31 mouse cellular contexts compared by ENCODE assay signal in the genomic region with DNA sequence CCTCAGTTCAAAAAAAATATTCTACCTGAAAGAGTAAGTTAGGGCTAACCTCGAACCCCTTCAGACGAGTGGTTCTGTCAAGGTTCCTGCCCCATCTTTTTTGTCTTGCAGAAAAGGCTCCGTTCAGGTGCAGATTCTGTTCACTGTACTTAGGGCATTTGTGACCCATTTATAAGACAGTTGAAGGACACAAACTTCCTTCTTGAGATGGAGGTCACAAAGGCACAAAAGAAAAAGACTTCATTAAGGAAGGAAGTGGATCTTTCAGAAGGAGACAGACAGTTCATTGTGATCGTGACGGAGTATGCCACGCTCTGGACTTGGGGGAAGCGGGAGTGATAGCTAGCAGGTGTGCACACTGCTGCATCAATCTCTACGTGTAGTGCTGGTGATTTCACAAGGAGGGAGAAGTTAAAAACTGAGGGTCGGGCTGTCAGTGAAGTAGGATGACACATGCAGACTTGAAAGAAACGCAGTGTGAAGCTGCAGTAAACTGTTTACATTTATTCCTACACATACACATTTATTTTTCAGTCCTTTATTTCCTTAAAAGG. TPM values are rescaled to one million over a fixed set of nuclear protein-coding genes. Genes with fewer than 3 reads are reported as not detected.
DNase-seq lines count a peak whose midpoint lies in the region; ATAC-seq and TF ChIP-seq lines count a peak whose summit lies in the region.
"Had no signal": no experiment of that assay in that cellular context is flagged by ENCODE, and none has a peak within 500 bp of the region (broad histone marks: within the 10 kb centered on the region; RNA-seq: fewer than 3 reads in every experiment).

No protein-coding gene starts in this region.

- intact Hi-C loops in heart, postnatal 36 days (cut with DNase I): loop anchor here (10.0 kb wide), 1 partner anchor 267 kb away; no protein-coding TSS in a partner anchor

- 0 out of 2 replicates have a peak overlapping the region, but pooled peaks have one; percentile 12 for H3K4me3 ChIP-seq in heart, embryonic 16.5 days (ENCODE audit: low read length)
- H3K4me3 ChIP-seq in lung, postnatal 0 days (ENCODE audit: low read depth, low read length): no peak overlapping the region
- no peak overlapping the region for H3K4me3 ChIP-seq in neural tube, embryonic 15.5 days (replicated peaks)
- H3K4me3 ChIP-seq: embryonic facial prominence, embryonic 15.5 days; heart, embryonic 12.5 days; hindbrain, embryonic 12.5 days; limb, embryonic 12.5 days; liver, embryonic 12.5 days; midbrain, embryonic 10.5 days; myocyte; neural tube, embryonic 13.5 days had no signal

- TF ChIP-seq CTCF in lung, postnatal 0 days (IDR thresholded peaks at IDR 0.05): no peak

- no peak for TF ChIP-seq EP300 in lung, postnatal 0 days (IDR thresholded peaks at IDR 0.05)

- H3K27me3 ChIP-seq in heart, embryonic 16.5 days (ENCODE audit: control insufficient read depth, insufficient read depth, low read length): no peaks in the 10 kb centered on the region
- H3K27me3 ChIP-seq in lung, postnatal 0 days (replicated peaks; ENCODE audit: insufficient read depth, low read length): no peaks in the 10 kb centered on the region
- no peaks in the 10 kb centered on the region for H3K27me3 ChIP-seq in neural tube, embryonic 15.5 days (replicated peaks)
- H3K27me3 ChIP-seq: embryonic facial prominence, embryonic 15.5 days; heart, embryonic 12.5 days; hindbrain, embryonic 12.5 days; limb, embryonic 12.5 days; liver, embryonic 12.5 days; neural tube, embryonic 13.5 days; Patski had no signal

- WGBS in heart, embryonic 16.5 days: 48% methylated on average over 10 of the region's 10 CpGs
- WGBS in lung, postnatal 0 days: 28% methylated on average over 10 of the region's 10 CpGs
- 61% methylated on average over 10 of the region's 10 CpGs for WGBS in neural tube, embryonic 15.5 days

- H3K36me3 ChIP-seq in heart, embryonic 16.5 days (ENCODE audit: control insufficient read depth, insufficient read depth): no peaks in the 10 kb centered on the region
- no peaks in the 10 kb centered on the region for H3K36me3 ChIP-seq in lung, postnatal 0 days (ENCODE audit: insufficient read depth, low read length)
- peaks cover 11% of the 10 kb centered on the region for H3K36me3 ChIP-seq in neural tube, embryonic 15.5 days
- H3K36me3 ChIP-seq: embryonic facial prominence, embryonic 15.5 days; G1E; heart, embryonic 12.5 days; limb, embryonic 12.5 days; liver, embryonic 12.5 days; midbrain, embryonic 10.5 days had no signal

- H3K4me2 ChIP-seq in heart, embryonic 16.5 days (ENCODE audit: low read depth, low read length): 0 out of 2 replicates have a peak overlapping the region, but pooled peaks have one; percentile 3
- peak overlapping the region; percentile 27 for H3K4me2 ChIP-seq in lung, postnatal 0 days (replicated peaks; ENCODE audit: low read depth, low read length)
- H3K4me2 ChIP-seq in neural tube, embryonic 15.5 days: no peak overlapping the region
- H3K4me2 ChIP-seq: embryonic facial prominence, embryonic 15.5 days; heart, embryonic 12.5 days; hindbrain, embryonic 12.5 days; limb, embryonic 12.5 days; liver, embryonic 12.5 days; neural tube, embryonic 13.5 days had no signal

- H3K9me3 ChIP-seq in heart, embryonic 16.5 days (replicated peaks; ENCODE audit: control insufficient read depth, low read length): no peaks in the 10 kb centered on the region
- H3K9me3 ChIP-seq in lung, postnatal 0 days (ENCODE audit: low read length): no peaks in the 10 kb centered on the region
- H3K9me3 ChIP-seq in neural tube, embryonic 15.5 days (replicated peaks): no peaks in the 10 kb centered on the region
- H3K9me3 ChIP-seq: embryonic facial prominence, embryonic 15.5 days; G1E; hindbrain, embryonic 12.5 days; liver, embryonic 12.5 days; midbrain, embryonic 10.5 days; neural tube, embryonic 13.5 days had no signal

- no peak overlapping the region for H3K27ac ChIP-seq in heart, embryonic 16.5 days (ENCODE audit: low read length)
- H3K27ac ChIP-seq in lung, postnatal 0 days (ENCODE audit: low read length): no peak overlapping the region
- no peak overlapping the region for H3K27ac ChIP-seq in neural tube, embryonic 15.5 days (replicated peaks)
- H3K27ac ChIP-seq: embryonic facial prominence, embryonic 15.5 days; hindbrain, embryonic 12.5 days; limb, embryonic 12.5 days; liver, embryonic 12.5 days; midbrain, embryonic 10.5 days; neural tube, embryonic 13.5 days had no signal

- ATAC-seq in heart, embryonic 16.5 days (replicated peaks; ENCODE audit: extremely low read depth, insufficient read depth, low FRiP score): no peak
- ATAC-seq in lung, postnatal 0 days: no peak
- peak; percentile 60 for ATAC-seq in megakaryocyte progenitor cell, adult 5-6 weeks (replicated peaks; ENCODE audit: poor library complexity)
- ATAC-seq in neural tube, embryonic 15.5 days (ENCODE audit: low FRiP score): no peak
- ATAC-seq: activated CD4-positive, CD25-positive, alpha-beta regulatory T cell, adult 4 months; CD4-positive, CD25-positive, alpha-beta regulatory T cell, adult 4 months; forebrain, embryonic 16.5 days; liver, embryonic 12.5 days; midbrain, embryonic 16.5 days; Patski had no signal

- H3K9ac ChIP-seq in heart, embryonic 16.5 days (ENCODE audit: low read length): no peak overlapping the region
- no peak overlapping the region for H3K9ac ChIP-seq in lung, postnatal 0 days (replicated peaks; ENCODE audit: low read depth)
- no peak overlapping the region for H3K9ac ChIP-seq in neural tube, embryonic 15.5 days (replicated peaks)
- H3K9ac ChIP-seq: embryonic facial prominence, embryonic 15.5 days; heart, embryonic 12.5 days; hindbrain, embryonic 12.5 days; limb, embryonic 12.5 days; liver, embryonic 12.5 days; neural tube, embryonic 13.5 days had no signal

- no peaks in the 10 kb centered on the region for H3K4me1 ChIP-seq in heart, embryonic 16.5 days (ENCODE audit: control insufficient read depth, insufficient read depth, low read length)
- H3K4me1 ChIP-seq in lung, postnatal 0 days (ENCODE audit: insufficient read depth, low read depth, low read length): no peaks in the 10 kb centered on the region
- peaks cover 5% of the 10 kb centered on the region for H3K4me1 ChIP-seq in neural tube, embryonic 15.5 days
- H3K4me1 ChIP-seq: embryonic facial prominence, embryonic 15.5 days; heart, embryonic 12.5 days; hindbrain, embryonic 12.5 days; limb, embryonic 12.5 days; liver, embryonic 12.5 days; midbrain, embryonic 10.5 days had no signal

- no peak for DNase-seq in heart, postnatal 36 days
- DNase-seq in lung, postnatal 0 days (ENCODE audit: low spot score): no peak
- DNase-seq in lung, postnatal 25 days (ENCODE audit: low spot score): no peak
- no peak for DNase-seq in embryo, embryonic 9.5 days (ENCODE audit: extremely low spot score)
- DNase-seq in cerebellum, adult 9-10 months: no peak
- DNase-seq: adrenal gland, adult 8-10 months; cerebellum, adult 2 months; cerebellum, postnatal 36 days; gastrocnemius, postnatal 14 days; heart, adult 18-20 months; heart, postnatal 14 days; kidney, adult 8-10 months; kidney, postnatal 10 days; lung, postnatal 36 days had no signal

RNA-seq across cellular contexts. Expression of a gene that starts 34.4 kb away (rescaled TPM):
- 9.8 and 13.1 TPM in 2 replicates for polyA plus RNA-seq in heart, embryonic 16.5 days (2015; fragmentation: Nextera tagmentation; extraction: Ambion mirVana)
- total RNA-seq in heart, postnatal 36 days (2021): 1 to 10 TPM; 8.0 TPM
- 13.1 and 13.7 TPM in 2 replicates for polyA plus RNA-seq in lung, postnatal 0 days (2015; fragmentation: Nextera tagmentation; extraction: Ambion mirVana)
- total RNA-seq in megakaryocyte progenitor cell, adult 5-6 weeks (2015): 14.2 and 23.5 TPM in 2 replicates
- total RNA-seq in megakaryocyte progenitor cell, adult 5-6 weeks (2017): 19.7 and 35.2 TPM in 2 replicates
- 12.1 and 12.3 TPM in 2 replicates for polyA plus RNA-seq in neural tube, embryonic 15.5 days (2015; fragmentation: Nextera tagmentation; extraction: Ambion mirVana)

RNA-seq across cellular contexts. Expression of a gene that starts 52.7 kb away (rescaled TPM):
- 41.4 and 46.6 TPM in 2 replicates for polyA plus RNA-seq in heart, embryonic 16.5 days (2015; fragmentation: Nextera tagmentation; extraction: Ambion mirVana)
- total RNA-seq in heart, postnatal 36 days (2021): 1 to 10 TPM; 1.1 to 1.7 TPM
- 8.4 TPM in 2 replicates for polyA plus RNA-seq in lung, postnatal 0 days (2015; fragmentation: Nextera tagmentation; extraction: Ambion mirVana)
- total RNA-seq in megakaryocyte progenitor cell, adult 5-6 weeks (2015): 49.3 and 49.5 TPM in 2 replicates
- total RNA-seq in megakaryocyte progenitor cell, adult 5-6 weeks (2017): 38.9 and 53.2 TPM in 2 replicates
- 12.0 and 21.9 TPM in 2 replicates for polyA plus RNA-seq in neural tube, embryonic 15.5 days (2015; fragmentation: Nextera tagmentation; extraction: Ambion mirVana)
